Mouse (Mus musculus) liver, adult 2 months (tissue): ENCODE measurements around the gene Arid4a.

Experiments
- CTCF ChIP-seq: fragments of 200-500 bp; IDR thresholded peaks from 2 replicates; pipeline ENCODE4 v1.5.1; 2011; ENCODE audit warnings: low read depth, low read length, control low read depth
- POLR2A ChIP-seq: fragments of 200-500 bp; IDR thresholded peaks from 2 replicates; pipeline ENCODE4 v1.6.1; 2011; ENCODE audit warnings: low read length, control low read depth; ENCODE audit not compliant: insufficient read depth; ENCODE audit errors: extremely low read depth

GRCm38 (mm10) chr12:70969485-70970184, 46.2 kb upstream of the Arid4a start:
- TF ChIP-seq CTCF (peak; percentile 69; the same call in 1 of the 2 replicates), POLR2A (no peak)
